In the genomic region with DNA sequence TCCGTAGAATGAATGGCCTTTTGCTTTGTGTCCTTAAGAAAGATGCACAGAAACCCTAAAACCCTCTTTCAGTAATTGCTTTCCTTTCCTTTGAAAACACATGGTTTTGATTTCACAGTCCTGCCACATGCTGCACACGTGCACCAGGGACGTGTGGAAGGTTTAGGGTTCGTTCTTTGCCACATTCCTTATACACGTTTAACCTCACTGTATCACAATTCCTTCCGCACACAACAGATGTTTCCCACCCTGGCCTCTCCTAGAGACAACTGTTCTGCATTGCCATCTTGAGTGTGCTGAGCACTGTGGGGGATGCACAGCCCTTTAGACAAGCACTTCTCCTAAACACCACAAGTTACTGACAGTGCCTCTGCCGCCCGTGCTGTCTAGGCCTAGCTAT, we compare ENCODE assay signal across 21 mouse cellular contexts.
A peak's percentile ranks its signal among the peaks of the same experiment; 100 is the strongest.
DNase-seq lines count a peak whose midpoint lies in the region; ATAC-seq lines count a peak whose summit lies in the region.
"Had no signal": no experiment of that assay in that cellular context is flagged by ENCODE, and none has a peak within 500 bp of the region (broad histone marks: within the 10 kb centered on the region; RNA-seq: fewer than 3 reads in every experiment).

No protein-coding gene starts in this region.

- DNase-seq in neural tube, embryonic 10.5 days (ENCODE audit: extremely low spot score, low spot score) = peak; percentile 42
- DNase-seq in embryonic facial prominence, embryonic 10.5 days (ENCODE audit: low spot score) = peak; percentile 66
- peak; percentile 76 for DNase-seq in limb, embryonic 10.5 days (ENCODE audit: low spot score)
- DNase-seq in mesoderm, embryonic 11.5 days (ENCODE audit: low read depth, low spot score) = peak; percentile 73
- DNase-seq in right cerebral cortex, postnatal 25 days = no peak
- DNase-seq: cerebellum, adult 9-11 months; gastrocnemius, postnatal 14 days; heart, adult 18-20 months; lung, adult 2 months; lung, postnatal 4 days; thymus, adult 18-20 months had no signal

- no peaks in the 10 kb centered on the region for H3K4me1 ChIP-seq in neural tube, embryonic 15.5 days
- H3K4me1 ChIP-seq in embryonic facial prominence, embryonic 10.5 days = peaks cover 23% of the 10 kb centered on the region
- peaks cover 38% of the 10 kb centered on the region for H3K4me1 ChIP-seq in limb, embryonic 10.5 days
- H3K4me1 ChIP-seq: heart, embryonic 15.5 days; intestine, embryonic 15.5 days; midbrain, embryonic 13.5 days; stomach, embryonic 15.5 days had no signal

- WGBS in neural tube, embryonic 15.5 days = 78% methylated on average over 8 of the region's 8 CpGs
- WGBS in embryonic facial prominence, embryonic 10.5 days = 32% methylated on average over 8 of the region's 8 CpGs
- 24% methylated on average over 8 of the region's 8 CpGs for WGBS in limb, embryonic 10.5 days

- no peaks in the 10 kb centered on the region for H3K9me3 ChIP-seq in neural tube, embryonic 15.5 days (replicated peaks)
- no peaks in the 10 kb centered on the region for H3K9me3 ChIP-seq in embryonic facial prominence, embryonic 10.5 days
- H3K9me3 ChIP-seq in limb, embryonic 10.5 days (replicated peaks) = no peaks in the 10 kb centered on the region
- H3K9me3 ChIP-seq: heart, embryonic 15.5 days; hindbrain, embryonic 12.5 days; intestine, embryonic 15.5 days; kidney, embryonic 15.5 days; midbrain, embryonic 13.5 days; stomach, embryonic 15.5 days had no signal

- H3K4me3 ChIP-seq in neural tube, embryonic 15.5 days (replicated peaks) = no peak overlapping the region
- H3K4me3 ChIP-seq in embryonic facial prominence, embryonic 10.5 days = no peak overlapping the region
- no peak overlapping the region for H3K4me3 ChIP-seq in limb, embryonic 10.5 days
- H3K4me3 ChIP-seq: heart, embryonic 15.5 days; hindbrain, embryonic 12.5 days; intestine, embryonic 15.5 days; kidney, embryonic 15.5 days; midbrain, embryonic 13.5 days; myocyte; stomach, embryonic 15.5 days had no signal

- no peaks in the 10 kb centered on the region for H3K27me3 ChIP-seq in neural tube, embryonic 15.5 days (replicated peaks)
- no peaks in the 10 kb centered on the region for H3K27me3 ChIP-seq in embryonic facial prominence, embryonic 10.5 days (replicated peaks; ENCODE audit: low read depth, poor library complexity, severe bottlenecking)
- H3K27me3 ChIP-seq in limb, embryonic 10.5 days (ENCODE audit: low read depth, poor library complexity, severe bottlenecking) = no peaks in the 10 kb centered on the region
- H3K27me3 ChIP-seq: heart, embryonic 15.5 days; hindbrain, embryonic 12.5 days; intestine, embryonic 15.5 days; kidney, embryonic 15.5 days; midbrain, embryonic 13.5 days; stomach, embryonic 15.5 days had no signal

- no peak for ATAC-seq in neural tube, embryonic 15.5 days (ENCODE audit: low FRiP score)
- no peak for ATAC-seq in monocyte, adult 5-6 weeks (replicated peaks; ENCODE audit: insufficient number of reproducible peaks, low FRiP score, low TSS enrichment, poor library complexity, severe bottlenecking)
- ATAC-seq: forebrain, embryonic 14.5 days; intestine, embryonic 15.5 days; midbrain, embryonic 13.5 days had no signal

- no peaks in the 10 kb centered on the region for H3K36me3 ChIP-seq in neural tube, embryonic 15.5 days
- H3K36me3 ChIP-seq in embryonic facial prominence, embryonic 10.5 days (replicated peaks) = peaks cover 15% of the 10 kb centered on the region
- H3K36me3 ChIP-seq in limb, embryonic 10.5 days = peaks cover 38% of the 10 kb centered on the region
- H3K36me3 ChIP-seq: heart, embryonic 15.5 days; stomach, embryonic 15.5 days had no signal

- no peak overlapping the region for H3K9ac ChIP-seq in neural tube, embryonic 15.5 days (replicated peaks)
- H3K9ac ChIP-seq: heart, embryonic 15.5 days; hindbrain, embryonic 12.5 days; intestine, embryonic 15.5 days; kidney, embryonic 15.5 days; midbrain, embryonic 13.5 days; stomach, embryonic 15.5 days had no signal

- no peak overlapping the region for H3K27ac ChIP-seq in neural tube, embryonic 15.5 days (replicated peaks)
- 0 out of 2 replicates have a peak overlapping the region, but pooled peaks have one; percentile 11 for H3K27ac ChIP-seq in embryonic facial prominence, embryonic 10.5 days (replicated peaks)
- H3K27ac ChIP-seq in limb, embryonic 10.5 days = peak overlapping the region; percentile 78
- H3K27ac ChIP-seq: heart, embryonic 15.5 days; hindbrain, embryonic 12.5 days; intestine, embryonic 15.5 days; kidney, embryonic 15.5 days; midbrain, embryonic 13.5 days; stomach, embryonic 15.5 days had no signal

- no peak overlapping the region for H3K4me2 ChIP-seq in neural tube, embryonic 15.5 days
- H3K4me2 ChIP-seq: heart, embryonic 15.5 days; hindbrain, embryonic 12.5 days; intestine, embryonic 15.5 days; kidney, embryonic 15.5 days; midbrain, embryonic 13.5 days; stomach, embryonic 15.5 days had no signal
